Mouse (Mus musculus) large intestine, adult 2 months (tissue): Measurements from ENCODE around the gene Ube2q1. TPM values are rescaled to one million over a fixed set of nuclear protein-coding genes. Genes with fewer than 3 reads are reported as not detected.

Source experiments
- DNase-seq: peaks from one replicate; pipeline ENCODE4 v3.0.0-alpha.2; 2012; ENCODE audit warnings: low read depth, low spot score
- WGBS: fragments of 180-500 bp; shearing (Covaris S2); methylation state at CpG from one replicate; pipeline ENCODE4 v1.1.7; 2018; 5-methylcytosine and 5-hydroxymethylcytosine counted together
- polyA plus RNA-seq: library from polyadenylated mRNA; depleted of rRNA; stranded (reverse); fragments of >200 nt; gene quantifications from 2 replicates; pipeline ENCODE4 v1.2.3, GENCODE M21; 2012; rRNA removed

Ube2q1 gene
- polyA plus RNA-seq, 1 experiment, result 24.6 TPM

DNA sequence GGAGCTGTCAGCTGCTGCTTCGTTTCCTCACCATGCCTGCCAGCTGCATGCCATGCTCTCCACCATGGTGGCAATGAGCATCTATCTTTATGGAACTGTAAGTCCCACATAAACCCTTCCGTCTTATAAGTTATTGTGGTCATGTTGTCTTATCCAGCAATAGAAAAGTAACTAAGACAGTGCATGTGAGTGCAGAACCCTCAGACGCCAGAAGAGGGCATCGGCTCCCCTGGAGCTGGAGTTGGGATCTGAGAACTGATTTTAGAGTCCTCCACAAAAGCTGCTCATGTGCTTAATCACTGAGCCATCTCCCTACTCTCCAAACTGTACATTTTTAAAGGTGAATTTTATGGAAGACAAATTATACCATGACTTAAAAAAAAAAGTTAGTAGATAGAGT, 43.6 kb downstream of the Ube2q1 start:
- no peak for DNase-seq

DNA sequence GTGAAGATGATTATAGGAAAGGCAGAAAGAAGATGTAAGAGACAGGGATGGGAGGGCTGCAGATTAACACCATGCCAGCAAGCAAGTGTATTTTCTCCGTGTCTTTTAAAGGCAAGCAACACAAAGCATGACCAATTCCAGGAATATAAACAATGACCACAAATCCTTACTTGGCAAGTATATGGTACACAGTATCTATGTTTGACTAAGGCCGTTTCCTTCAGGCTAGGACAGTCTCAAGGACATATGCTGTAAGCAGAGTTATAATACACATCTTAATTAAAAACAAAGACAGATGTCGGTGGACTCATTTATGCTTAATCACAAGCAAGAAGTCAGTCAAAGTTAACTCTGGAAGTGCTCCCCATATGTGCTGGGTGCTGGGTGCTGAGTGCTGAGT, 45.2 kb downstream of the Ube2q1 start:
- DNase-seq, result no peak
- WGBS, result 34% methylated on average over 3 of the region's 3 CpGs

More for the DNA sequence above, 43.6 kb downstream of the Ube2q1 start:
- WGBS, result 64% methylated on average over 4 of the region's 4 CpGs

DNA sequence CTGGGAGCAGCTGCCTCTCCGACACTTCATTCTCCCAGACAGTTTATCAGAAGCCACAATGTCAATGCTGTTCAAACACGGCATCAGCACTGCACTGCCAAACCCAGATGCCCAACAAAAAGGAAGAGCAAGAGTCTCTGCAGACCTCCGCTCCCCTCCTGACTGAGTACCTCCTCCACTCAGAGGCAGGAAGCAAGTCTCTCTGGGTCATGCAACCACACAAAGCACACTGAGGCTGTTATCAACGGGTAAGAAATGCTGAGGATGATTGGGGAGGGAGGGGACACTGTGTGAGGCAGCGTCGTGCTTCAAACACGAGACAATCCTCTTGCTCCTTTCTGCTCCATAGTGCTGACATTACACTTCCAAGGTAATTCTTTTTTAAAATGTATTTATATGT, 46.5 kb downstream of the Ube2q1 start:
- DNase-seq, result no peak
- whole genome bisulfite sequencing, result 50% methylated on average over 7 of the region's 7 CpGs

DNA sequence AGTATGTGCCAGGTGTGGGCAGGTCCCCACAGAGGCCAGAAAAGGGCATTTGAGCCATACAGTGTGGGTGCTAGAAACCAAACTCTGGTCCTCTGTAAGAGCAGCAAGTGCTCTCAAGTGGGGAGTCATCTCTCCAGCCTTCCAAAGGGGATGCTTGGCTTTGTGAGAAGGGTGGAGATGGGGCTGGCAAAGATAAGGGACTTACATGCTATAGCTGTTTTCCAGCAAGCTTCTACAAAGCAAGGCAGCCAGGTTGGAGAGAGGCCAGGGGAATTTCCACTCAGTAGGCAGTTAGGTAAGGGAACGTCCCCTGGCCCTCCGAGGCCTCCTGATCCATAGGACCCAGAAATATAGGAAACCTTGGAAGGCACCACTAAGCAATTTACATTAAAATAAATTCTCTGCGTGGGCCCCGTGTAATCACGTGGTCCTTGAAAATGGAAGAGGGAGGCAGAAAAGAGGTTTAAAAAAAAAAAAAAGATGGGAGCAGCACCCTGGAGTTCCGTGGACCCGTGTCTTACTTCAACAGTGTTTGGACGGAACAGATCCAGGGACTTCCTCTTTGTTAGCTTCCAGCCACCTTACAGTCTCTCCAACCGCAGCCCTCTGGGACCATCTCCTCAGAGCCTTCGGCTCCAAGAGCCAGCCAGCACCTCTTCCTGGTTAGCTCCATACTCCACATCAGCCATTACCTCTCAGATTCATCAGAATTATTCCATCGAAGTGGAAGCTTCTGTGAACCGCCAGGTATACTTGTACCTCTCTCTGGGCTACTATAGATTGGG, 47.1 kb downstream of the Ube2q1 start:
- 80% methylated on average over 12 of the region's 12 CpGs for whole genome bisulfite sequencing

DNA sequence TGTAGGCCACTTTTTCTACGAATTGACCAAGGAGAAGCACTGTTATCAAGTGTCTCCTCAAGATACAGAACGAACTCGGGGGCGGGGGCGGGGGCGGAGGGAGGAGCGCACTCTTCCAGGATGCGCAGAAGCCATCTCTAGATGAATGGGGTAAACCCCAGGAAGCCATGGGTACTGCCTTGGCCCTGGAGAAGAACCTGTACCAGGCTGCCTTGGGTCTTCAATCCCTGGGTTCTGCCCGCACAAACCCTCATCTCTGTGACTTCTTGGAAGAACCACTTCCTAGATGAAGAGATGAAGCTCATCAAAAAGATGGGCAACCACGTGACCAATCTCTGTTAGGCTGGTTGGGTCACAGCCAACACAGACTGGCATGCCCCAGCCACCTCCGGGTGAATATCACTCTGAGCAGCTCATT, 47.7 kb downstream of the Ube2q1 start:
- 75% methylated on average over 11 of the region's 11 CpGs for WGBS
- no peak for DNase-seq

More for the DNA sequence above, 47.1 kb downstream of the Ube2q1 start:
- no peak for DNase-seq

DNA sequence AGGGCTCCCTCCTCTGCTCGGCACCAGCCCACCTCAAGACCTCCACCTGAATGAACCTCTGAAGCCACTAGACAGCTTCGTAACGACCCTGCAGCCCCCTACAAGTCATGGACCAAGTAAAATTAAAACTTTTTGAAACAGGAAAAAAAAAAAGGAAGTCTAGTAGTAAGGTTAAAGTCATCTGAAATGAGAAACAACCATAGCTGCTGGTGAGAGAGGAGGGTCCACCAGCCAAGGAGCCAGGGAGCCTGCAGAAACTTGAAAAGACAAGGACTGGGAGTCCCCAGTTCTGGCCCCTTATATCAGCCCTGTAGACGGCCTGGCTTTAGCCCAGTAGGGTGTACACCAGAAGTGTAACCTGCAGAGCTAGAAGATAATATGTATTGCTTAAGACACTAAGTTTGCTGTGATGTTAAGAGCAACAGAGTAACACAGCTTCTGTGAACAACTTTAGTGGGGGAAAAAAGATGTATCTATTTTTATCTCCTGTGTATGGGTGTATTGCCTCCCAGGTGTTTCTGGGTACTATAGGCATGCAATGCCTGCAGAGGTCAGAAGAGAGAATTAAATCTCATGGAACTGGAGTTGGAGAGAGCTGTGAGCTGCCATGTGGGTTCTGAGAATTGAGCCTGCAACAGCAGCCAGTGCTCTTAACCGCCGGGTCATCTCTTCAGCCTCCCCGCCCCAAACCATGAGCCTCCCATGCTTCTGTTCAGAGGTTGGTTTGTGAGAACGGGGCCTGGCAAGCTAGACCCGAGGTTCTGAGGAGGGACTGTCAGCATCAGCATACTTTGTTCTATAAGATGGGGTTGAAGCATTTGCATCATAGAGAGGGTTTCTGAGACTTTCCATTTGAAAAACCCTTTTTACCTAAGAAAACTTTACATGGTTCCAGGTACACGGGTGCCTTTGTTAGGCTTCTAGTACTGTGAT, 48.4 kb downstream of the Ube2q1 start:
- 64% methylated on average over 10 of the region's 10 CpGs for WGBS
- DNase-seq, result no peak

DNA sequence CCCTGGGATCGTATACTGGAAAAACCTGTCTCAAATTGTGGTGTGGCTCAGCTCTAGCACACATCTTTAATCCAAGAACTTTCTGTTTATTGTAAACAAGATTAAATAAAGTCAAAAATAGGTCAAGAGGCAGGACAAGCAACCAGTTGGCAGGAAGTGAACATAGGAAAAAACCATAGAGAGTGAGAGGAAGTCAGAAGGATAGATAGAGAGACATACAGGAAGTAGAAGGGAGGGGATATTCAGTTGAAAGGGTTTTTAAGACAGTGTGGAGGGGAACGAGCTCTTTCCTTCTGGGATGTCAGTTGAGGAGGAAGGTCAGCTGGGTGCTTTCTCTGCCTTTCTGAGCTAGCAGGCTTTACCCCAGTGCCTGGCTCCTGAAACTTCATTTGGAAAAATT, 50.2 kb downstream of the Ube2q1 start:
- no peak for DNase-seq
- 34% methylated on average over 2 of the region's 2 CpGs for WGBS

DNA sequence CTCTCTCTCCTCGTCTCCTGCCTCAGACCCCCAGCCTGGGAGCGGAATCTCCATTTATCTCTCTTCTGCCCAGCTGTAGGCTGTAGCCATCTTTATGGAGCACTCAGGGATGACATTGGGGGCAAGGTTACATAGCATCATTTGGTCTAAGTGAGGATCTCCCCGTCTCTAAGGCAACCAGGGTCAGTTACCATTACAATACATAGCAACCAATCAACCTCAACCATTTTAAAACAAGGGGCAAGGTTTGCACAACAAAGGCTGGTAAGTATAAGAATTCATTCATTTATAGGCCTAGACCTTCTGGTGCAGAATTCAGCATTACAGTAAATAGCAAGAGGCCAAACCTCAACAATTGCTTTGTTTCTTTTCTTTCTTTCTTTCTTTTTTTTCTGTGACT, 52.9 kb downstream of the Ube2q1 start:
- DNase-seq, result no peak
- 72% methylated on average over 3 of the region's 3 CpGs for WGBS

DNA sequence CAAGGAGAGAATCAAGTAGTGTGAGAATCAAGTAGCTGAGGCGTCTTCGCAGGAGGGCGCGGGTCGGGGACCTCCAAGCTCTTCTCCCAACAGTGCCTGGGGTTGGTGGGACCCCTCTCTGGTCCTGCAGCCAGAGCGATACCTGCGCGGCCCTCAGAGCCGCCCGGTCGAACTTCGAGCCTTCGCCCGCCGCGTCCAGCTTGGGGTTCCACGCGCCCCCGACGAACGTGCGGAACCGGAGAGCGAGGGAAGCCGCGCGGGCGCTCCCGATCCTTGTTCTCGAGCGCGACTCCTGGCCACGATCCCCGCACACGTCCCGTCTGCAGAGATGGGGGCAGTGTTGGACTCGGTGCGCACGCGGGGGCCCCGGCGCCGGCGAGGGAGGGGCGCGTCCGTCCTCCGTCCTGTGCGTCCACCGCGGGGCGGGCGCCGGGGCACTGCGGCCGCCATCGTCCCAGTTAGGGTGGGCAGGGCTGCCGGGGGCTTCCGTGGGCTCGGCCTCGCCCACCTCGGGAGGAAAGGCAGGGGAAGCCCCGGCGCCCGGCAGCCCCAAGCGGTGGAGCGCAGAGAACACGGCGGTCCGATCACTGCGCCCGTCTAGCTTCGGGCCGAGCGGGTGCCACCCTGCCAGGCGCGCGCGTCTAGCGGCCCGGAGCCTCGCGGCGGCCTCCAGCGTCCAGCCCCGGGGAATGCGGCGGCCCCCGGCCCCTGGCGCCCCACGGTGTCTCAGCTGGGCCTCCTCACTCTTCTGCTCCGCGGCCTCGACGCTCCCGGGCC, 57.6 kb downstream of the Ube2q1 start, which contains the start of gene She:
Gene She, plus strand, starts transcription at position 556 of the 777 bp plus-strand sequence.
- 4% methylated on average over 94 of the region's 96 CpGs for WGBS
- DNase-seq, result no peak

Other genes starting within 250 kb of the Ube2q1 start
- gene Adar, start 58.6 kb upstream of the Ube2q1 start, polyA plus RNA-seq, result 27.5 and 39.9 TPM in 2 replicates
- 0.90 and 1.3 TPM in 2 replicates for gene Chrnb2, start 9.0 kb upstream of the Ube2q1 start, polyA plus RNA-seq
- 0.60 and 0.86 TPM in 2 replicates for gene She, start 57.8 kb downstream of the Ube2q1 start, polyA plus RNA-seq
- 2.9 and 4.4 TPM in 2 replicates for gene Il6ra, start 139.6 kb downstream of the Ube2q1 start, polyA plus RNA-seq
- 12.4 and 17.2 TPM in 2 replicates for gene Atp8b2, start 189.9 kb downstream of the Ube2q1 start, polyA plus RNA-seq
- gene Hax1, start 225.2 kb downstream of the Ube2q1 start, polyA plus RNA-seq, result 60.1 and 80.7 TPM in 2 replicates